Mouse (Mus musculus): ENCODE results near the gene Adra2b.

Gene Adra2b

DNA sequence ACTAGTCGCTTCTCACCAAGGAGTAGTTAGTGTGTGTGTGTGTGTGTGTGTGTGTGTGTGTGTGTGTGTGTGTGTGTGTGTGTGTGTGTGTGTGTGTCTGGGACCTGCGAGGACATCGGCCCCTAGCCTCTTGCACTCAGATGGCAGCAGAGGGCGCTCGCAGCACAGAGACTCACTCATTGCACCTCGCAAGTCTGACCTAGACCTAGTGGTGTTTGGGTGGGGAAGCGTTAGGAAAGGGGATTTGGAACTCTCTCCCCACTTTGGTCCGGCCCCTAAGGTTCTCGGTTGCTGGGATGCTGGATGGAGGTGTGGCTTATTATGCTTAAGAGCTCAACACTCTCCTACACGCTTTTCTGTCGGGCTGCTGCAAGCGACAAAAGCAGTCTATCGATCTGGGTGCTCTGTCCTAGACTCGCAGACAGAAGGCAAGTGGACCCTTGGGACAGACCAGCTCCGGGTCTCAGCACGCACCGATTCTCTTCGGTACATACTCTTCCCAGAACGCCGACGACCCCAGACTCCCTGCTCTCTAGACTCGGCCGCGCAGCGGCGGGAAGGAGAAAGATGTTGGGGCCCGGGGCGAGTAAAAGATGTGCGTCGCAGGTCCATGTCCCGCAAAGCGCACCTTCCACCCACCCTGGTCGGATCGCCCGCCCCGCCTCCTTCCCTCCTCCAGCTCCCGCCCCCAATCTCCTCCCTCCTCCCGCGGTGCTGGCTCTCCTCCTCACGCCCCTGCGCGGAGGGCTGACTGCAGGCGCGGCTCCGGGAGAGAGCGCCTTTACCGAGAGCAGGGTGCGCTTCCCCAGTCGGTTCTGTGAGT is at the start of gene Adra2b:
Gene Adra2b, plus strand, starts transcription at position 750 of the 823 bp plus-strand sequence.
- DNase-seq (ENCODE audit: extremely low read depth, low read depth) = no peak

DNA sequence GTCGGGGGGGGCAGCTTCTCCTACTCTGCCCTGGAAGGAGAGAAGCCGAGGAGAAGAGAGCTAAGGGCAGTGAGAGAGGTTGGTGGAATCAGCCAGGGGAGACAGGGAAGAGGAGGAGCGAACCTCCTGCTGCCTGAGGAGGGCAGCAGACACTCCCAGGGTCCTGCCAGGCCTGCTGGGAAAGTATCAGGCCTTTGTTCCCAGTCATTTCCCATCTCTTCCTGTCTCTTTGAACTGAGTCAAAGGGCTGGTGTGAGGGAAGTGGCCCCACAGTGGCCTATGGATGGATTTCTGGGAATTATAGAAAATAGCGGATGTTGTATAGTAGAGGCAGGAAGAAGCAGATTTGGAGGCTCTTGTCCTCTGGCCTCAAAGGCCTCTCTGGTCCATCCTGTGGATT is 49.1 kb upstream of the Adra2b start:
- no peak for DNase-seq (ENCODE audit: extremely low read depth, low read depth)

DNA sequence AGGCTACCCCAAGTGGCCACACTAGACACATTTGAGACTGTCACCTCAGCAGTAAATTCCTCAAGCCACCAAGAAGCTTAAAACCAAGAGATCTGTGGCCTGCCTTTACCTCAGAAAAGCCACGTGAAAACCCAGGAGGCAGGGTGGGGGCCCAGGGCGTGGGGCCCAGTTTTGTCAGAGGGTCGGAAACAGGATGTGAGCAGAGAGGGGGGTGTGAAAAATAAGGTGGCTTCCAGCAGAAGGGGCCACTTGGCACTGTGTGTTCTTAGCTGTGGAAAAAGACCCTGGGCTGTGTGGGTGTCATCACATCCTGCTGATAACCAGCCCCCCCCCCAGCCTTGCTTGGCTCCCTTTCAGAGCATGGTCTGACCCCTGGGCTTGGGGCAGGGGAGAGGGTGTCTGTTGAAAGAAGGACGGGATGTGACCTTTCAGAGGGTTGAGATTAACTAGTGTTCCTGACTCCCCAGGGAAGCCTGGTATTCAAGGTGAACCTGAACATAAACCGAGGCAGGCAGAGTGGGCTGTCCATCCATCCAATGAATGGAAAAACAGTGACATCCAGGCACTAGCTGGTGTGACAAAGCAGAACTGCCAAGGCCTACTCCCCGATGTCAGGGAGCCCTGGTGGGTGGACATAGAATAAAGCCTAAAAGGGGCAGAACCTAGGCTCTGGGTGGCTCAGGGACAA is 48.4 kb upstream of the Adra2b start:
- DNase-seq (ENCODE audit: extremely low read depth, low read depth) = no peak

DNA sequence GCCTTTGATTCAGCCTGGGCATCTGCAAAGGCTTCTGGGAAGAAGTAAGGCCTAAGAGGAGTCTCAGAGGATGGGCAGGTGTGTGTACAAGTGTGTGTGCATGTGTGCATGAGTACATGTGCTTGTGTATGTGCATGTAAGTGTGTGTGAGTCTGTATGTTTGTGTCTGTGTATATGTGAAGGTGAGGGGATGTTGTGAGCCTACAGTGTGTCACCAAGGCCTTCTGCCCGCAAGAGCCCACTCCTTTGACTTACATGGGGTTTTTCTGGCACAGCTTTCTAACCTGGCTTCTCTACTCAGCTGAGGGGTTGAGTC is 47.9 kb upstream of the Adra2b start:
- no peak for DNase-seq (ENCODE audit: extremely low read depth, low read depth)

DNA sequence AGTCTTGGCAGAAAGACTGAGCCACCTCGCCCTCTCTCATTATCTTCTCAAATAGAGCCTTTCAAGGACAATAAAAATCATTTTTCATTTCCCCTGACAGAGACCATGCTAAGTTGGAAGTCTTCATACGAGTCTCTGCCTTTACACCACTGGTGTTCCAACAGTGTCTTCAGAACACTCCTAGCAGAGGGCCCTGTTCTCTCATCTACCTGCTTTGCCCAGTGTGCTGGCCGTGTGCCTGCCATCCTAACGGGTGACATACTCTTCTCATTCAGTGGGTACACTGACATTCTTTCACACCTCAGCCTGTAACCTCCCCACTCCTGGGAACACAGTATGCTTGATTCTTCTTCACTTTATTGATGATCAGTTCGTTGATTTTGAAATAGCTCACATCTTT is 46.6 kb upstream of the Adra2b start:
- no peak for DNase-seq (ENCODE audit: extremely low read depth, low read depth)

DNA sequence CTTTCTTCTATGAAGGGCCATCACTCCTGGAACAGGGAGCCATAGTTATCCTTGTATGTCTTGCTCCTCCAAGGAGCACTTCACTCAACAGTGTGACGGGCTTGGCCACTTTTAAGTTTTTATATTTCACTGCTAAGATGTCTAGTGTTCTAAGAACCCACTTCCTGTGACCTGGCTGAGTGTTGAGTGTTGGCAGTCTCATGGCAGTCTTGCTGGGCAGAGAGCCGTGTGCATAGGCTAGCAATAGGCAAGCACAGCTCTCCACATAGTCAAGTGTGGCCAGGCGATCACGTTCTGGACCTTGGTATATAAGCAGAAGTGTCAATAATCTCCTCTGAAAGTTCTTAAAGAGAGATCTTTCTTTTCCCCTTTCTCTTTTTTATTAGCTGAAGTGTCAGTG is 44.9 kb upstream of the Adra2b start:
- DNase-seq (ENCODE audit: extremely low read depth, low read depth) = no peak

DNA sequence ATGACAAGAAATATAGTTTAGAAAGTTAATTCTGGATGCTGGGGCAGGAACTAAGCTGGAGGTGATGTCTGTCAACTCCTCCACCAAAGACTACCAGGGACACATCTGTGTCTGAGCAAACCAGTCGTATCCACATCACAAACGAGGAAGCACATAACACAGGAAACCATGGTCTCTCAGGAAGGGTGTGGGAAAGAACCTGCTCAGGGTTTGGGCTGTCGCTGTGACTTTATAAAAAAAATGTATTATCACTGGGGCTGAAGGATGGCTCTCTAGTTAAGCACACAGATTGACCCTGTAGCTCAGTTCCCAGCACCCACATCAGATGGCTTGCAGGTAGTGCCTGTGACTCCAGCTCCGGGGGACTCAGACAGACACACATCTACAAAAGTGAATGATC is 43.9 kb upstream of the Adra2b start:
- no peak for DNase-seq (ENCODE audit: extremely low read depth, low read depth)

DNA sequence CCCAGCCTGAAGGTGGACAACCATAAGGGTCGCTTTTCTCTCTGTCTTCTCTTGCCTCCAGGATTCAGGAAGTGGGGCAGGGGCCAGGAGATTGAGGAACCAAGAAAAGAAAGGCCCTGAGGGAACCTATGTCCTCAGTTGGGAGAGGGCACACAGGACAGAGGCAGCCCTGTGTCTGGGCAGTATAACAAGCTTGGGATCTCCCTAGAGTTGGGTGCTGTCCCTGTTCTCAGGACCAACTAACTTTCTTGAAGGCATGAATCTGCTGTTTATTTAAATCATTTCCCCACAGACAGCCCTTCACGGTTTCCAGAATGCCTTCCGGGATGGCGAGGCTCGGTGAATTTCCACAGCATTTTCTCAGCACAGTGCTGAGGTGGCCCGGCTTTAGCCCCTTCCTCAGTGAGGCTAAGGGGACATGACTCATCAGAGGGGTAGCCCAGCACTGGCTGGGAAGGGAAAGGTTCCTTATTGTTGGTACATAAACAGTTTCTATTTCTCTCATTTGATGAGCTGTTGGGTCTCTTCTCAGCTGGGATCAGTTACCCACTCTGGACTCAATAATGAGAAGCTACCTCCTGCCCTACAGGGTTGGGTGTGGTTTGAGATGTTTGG is 40.2 kb upstream of the Adra2b start:
- no peak for DNase-seq (ENCODE audit: extremely low read depth, low read depth)

DNA sequence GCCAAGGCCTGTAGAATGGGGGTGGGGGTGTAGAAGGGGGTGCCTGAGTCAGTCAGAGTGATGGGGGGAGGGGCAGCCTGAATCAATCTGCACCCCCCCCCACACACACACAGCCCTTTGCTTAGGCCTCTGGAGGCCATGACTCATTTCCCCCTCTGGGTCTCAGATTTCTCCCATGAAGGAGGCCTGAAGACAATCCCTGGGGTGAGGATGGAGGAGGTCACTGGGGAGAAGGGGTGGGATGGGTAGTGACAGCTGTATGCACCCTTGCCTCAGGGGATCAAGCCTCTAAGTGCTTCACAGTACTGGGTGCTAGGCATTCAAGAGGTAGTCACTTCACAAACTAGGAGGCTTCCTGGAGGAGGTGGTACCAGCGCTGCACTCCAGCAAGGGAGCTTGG is 39.3 kb upstream of the Adra2b start:
- no peak for DNase-seq (ENCODE audit: extremely low read depth, low read depth)

DNA sequence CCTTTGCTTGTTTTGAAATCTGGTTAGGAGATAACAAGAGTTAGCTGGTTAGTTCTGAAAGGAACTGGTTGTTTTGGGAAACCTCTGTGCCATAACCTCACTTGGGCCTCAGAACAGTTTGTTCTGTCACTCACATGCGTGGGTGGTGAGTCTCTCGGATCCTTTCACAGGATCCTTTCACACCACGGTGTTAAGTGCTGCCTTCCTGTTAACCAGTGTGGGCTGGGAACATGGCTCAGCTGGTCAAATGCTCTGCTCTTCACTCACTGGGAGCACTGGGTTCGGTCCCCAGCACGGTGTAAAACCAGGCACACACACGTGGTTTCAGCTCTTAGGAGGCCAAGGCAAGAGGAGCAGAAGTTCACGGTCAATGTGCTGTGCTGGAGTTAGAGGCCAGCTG is 38.6 kb upstream of the Adra2b start:
- DNase-seq (ENCODE audit: extremely low read depth, low read depth) = no peak

DNA sequence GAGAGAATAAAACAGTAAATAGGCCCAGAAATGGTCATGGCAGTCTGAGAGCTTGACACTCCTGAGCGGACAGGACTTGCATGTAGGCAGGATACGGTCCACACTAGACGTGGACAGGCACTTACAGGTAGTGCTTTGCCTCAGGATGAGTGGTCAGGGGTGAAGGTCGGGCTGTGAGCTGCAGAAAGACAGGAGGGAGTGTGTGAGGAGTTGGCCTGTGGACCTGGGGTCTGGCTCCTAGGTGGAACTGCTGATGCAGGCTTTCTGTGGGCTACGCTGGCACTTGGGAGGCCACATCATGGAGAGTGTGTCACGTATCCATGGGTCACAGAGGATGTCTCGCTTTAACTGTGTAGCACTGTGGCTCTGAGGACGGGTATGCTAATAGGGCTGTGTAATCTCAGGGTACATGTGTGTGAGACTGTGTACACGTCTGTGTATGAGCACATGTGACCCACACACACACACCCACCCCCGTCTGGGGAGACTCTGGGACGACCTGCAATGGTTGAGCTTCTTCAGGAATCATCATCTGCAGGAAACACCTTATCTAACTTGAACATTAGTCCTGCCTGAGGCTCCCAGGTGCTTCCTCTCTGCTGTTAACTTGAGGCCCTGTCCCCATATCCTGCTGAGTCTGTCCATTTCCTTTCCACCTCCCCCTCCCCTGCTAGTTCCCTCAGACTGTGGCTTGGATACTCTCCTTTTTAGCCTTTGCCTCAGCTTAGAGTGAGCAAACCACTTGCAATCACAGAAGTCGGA is 34.7 kb upstream of the Adra2b start:
- DNase-seq (ENCODE audit: extremely low read depth, low read depth) = peak; percentile 64

DNA sequence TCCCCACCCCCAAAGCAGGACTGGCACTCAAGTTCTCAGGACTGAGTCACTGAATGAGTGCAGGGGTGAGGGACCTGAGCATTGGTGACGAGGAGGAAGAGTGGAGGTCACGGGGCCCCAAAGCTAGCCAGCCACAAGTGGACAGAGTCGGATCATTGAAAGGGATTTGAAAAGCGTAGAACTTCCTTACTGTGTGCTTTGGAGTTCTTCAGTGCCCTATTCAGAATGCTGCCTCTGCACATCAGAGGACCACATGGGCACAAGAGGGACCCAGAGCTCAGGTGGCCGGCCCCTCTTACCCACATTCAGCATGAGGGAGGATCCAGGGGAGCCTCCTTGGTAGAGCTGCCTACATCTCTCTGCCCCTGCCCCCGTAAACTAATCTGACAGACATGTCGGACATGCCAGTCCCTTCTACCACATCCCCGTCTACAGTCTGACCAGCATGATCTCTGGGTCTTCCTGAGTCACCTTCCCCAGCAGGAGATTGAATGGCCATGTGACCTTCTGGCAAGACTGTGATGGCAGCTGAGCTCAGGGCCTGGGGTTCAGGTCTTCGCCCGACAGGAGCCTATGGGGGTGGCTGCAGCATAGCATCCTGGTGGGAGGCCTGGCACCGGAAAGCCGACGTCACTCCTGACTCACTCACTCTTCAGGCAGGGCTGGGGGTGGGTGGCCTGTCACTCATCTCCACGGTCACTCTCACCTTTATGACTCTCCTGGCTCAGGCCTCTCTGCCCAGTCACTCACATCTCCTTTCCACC is 30.0 kb upstream of the Adra2b start:
- DNase-seq (ENCODE audit: extremely low read depth, low read depth) = no peak

DNA sequence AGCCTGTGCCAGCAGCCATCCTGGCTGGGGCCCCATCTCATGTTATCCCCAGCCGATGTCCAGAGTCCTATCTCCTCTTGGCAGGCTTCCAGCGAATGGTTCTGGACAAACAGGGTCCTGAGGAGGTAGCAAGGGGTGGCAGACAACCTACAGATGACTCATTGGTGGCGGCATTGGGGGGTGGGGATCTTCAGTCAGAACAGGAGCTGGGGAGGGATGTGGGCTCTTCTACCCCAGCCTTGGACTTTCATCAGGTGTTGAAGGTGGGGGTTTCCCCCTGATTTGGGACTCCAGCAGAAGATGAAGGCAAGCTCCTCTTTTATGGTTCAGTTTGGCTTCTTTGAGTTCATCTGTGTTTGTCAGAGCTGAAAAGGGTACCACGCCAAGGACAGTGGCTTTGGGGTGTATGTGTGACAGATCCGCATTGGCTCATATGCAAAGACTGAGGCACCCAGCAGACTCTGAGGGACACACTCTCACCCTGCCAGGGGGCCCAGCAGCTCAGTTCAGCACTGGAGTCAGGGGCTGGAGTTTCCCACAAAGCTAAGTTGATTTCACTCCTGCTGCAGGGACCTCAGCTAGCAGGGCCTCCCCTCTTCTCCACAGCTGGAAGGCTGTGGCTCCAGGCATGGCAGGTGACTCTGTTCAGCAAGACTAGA is 28.9 kb upstream of the Adra2b start:
- DNase-seq (ENCODE audit: extremely low read depth, low read depth) = no peak

DNA sequence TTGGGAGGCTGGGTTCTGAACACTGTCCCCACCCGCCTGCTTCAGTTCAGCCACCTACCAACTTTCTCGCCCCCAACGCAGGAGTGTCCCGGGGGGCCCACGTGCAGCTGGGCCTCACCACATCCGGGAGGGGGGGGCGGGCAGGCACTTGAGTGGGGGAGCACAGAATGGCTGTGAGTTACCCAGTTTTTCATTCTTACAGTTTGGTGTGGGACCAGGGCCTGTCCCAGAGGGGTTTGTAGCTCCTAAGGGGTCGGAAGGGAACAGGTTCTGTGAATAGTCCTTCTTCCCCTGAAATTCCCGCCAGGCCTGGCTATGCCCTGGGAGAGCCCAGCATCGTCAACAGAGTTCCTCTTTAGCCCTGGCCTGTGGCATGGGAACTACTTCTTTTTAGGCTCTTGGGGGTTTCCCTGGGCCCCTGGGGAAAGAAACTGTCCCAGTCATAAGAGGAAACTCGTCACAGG is 27.9 kb upstream of the Adra2b start:
- no peak for DNase-seq (ENCODE audit: extremely low read depth, low read depth)

DNA sequence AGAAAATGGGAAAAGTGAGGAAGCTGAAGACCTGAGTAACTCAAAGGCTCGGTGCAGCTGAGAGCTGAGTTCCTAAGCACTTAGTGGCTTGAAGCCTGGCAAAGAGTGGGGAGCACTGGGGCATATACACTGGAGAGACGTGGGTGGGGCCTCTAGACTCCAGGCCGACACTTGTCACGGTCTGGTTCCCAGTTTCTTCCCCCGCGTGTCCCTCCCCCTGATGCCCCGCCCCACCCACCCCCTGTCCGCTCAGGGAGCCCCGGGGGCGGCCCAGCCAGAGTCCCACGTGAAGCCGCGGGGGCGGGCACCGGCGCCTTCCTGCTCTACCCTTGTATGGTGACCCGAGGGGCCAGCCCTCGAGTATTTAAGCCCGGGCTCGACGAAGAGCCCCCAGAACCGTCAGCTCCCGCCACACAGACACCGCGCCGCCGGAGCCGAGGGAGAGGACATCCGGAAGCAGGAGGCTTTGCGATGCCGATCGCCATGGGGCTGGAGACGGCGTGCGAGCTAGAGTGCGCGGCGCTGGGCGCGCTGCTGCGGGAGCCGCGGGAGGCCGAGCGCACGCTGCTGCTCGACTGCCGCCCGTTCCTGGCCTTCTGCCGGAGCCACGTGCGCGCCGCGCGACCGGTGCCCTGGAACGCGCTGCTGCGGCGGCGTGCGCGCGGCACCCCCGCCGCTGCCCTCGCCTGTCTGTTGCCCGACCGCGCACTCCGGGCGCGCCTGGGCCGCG is 27.1 kb upstream of the Adra2b start, which contains the start of gene Dusp2:
Gene Dusp2, plus strand, starts transcription at position 393 of the 730 bp plus-strand sequence.
- peak; percentile 73 for DNase-seq (ENCODE audit: extremely low read depth, low read depth)

DNA sequence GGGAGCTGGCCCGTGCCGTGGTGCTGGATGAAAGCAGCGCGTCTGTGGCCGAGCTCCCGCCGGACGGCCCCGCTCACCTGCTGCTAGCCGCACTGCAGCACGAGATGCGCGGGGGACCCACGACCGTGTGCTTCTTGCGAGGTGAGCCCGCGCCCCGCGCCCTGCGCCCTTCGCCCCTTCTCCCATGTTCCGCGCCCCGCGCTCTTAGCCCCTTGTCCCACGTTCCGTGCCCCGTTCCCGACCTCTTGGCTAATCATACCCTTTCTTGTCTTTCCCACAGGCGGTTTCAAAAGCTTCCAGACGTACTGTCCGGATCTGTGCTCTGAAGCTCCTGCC is 26.5 kb upstream of the Adra2b start:
- DNase-seq (ENCODE audit: extremely low read depth, low read depth) = no peak

DNA sequence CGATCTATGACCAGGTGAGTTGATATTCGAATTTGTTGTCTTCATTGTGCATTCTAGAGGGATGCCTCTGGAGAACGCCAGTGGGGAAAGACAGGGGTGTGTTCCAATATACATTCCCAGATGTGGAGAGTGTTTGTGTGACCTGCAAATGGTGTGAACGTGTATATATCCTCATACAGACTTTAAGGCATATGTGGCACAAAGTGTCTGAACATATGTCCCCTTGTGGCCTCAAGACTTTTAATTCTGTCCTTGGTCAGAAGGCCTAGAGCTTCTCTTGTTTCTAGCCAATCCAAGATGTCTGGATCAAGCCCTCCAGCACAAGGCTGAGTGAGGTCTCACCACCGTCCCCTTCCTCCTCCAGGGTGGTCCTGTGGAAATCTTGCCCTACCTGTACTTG is 26.1 kb upstream of the Adra2b start:
- no peak for DNase-seq (ENCODE audit: extremely low read depth, low read depth)

DNA sequence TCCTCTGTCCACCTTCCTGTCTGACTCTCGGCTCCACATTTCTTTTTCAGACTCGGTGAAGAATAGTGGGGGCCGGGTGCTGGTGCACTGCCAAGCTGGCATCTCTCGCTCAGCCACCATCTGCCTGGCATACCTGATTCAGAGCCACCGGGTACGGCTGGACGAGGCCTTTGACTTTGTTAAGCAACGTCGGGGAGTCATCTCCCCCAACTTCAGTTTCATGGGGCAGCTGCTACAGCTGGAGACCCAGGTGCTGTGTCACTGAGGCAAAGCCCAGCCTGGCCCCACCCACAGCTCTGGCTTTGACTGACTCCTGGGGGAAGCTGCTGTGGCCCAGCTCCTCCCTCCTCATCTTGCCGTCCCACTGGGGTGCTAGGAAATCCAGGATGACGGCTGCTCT is 25.5 kb upstream of the Adra2b start:
- no peak for DNase-seq (ENCODE audit: extremely low read depth, low read depth)

DNA sequence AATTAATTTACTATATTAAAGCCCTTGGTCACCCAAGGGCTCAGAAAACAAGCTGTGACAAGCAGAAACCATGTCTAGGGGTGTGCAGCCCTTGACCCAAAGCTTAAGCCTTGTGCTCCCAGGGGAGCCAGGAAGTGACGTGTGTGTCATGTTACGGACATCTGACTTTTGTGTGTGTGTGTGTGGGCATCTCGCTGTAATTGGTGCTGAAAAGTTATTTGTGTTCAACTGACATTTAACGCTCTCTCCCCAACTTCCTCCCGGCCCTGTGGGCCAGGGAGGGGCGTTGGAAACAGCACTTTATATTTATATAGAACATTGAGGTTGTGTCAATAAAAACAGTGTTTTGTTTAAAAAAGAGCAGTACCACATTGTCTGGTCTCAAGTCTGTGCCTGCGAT is 25.0 kb upstream of the Adra2b start:
- DNase-seq (ENCODE audit: extremely low read depth, low read depth) = no peak

DNA sequence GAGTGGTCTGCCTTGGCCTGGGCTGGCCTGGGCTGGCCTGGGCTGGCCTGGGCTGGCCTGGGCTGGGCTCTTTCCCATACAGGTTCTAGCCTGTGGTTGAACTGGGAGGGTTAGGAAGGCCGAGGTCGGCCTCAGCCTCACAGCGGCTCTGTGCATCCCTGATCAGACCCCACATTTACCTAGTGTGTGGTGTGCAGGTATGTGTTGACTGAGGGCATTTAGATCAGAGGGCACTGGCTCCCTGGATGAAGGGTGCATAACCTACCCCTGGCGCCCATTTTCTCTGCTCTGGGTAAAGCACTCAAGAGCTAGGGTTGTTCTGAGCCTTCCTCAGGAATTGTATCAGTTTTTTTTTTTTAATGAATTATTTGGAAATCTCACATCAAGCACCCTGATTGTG is 24.6 kb upstream of the Adra2b start, which contains the start of gene Astl:
Gene Astl, plus strand, starts transcription at position 224 of the 400 bp plus-strand sequence.
- DNase-seq (ENCODE audit: extremely low read depth, low read depth) = no peak

Data from MEL-GATA-1-ER (cell line).